Mouse (Mus musculus) cerebellum, adult 9-10 months (tissue): ENCODE measurements around the gene Spesp1.

ENCODE experiments used
- DNase-seq: peaks from one replicate; pipeline ENCODE4 v3.0.0; 2022

Gene Spesp1

GRCm38 (mm10) chr9:62281991-62282390 lies at the start of gene Spesp1:
Spesp1 (minus strand) TSS chr9:62282208.
- no peak for DNase-seq

- no peak for DNase-seq
These were observed 44.0 kb upstream of the Spesp1 start for GRCm38 (mm10) chr9:62325965-62326364.

- no peak for DNase-seq
These were observed 41.8 kb upstream of the Spesp1 start for GRCm38 (mm10) chr9:62323816-62324215.

GRCm38 (mm10) chr9:62318729-62319128 lies 36.7 kb upstream of the Spesp1 start:
- DNase-seq, result no peak

GRCm38 (mm10) chr9:62315556-62315955 lies 33.5 kb upstream of the Spesp1 start:
- DNase-seq, result no peak

GRCm38 (mm10) chr9:62296891-62297290 lies 14.9 kb upstream of the Spesp1 start:
- DNase-seq, result no peak

- DNase-seq, result peak; percentile 93
These were observed 13.1 kb upstream of the Spesp1 start for GRCm38 (mm10) chr9:62295006-62295698.

- DNase-seq, result no peak
These were observed 5.6 kb upstream of the Spesp1 start for GRCm38 (mm10) chr9:62287633-62288025.

GRCm38 (mm10) chr9:62286967-62287632 lies 5.1 kb upstream of the Spesp1 start:
- DNase-seq, result peak; percentile 81

GRCm38 (mm10) chr9:62284266-62284665 lies 2.3 kb upstream of the Spesp1 start:
- no peak for DNase-seq

GRCm38 (mm10) chr9:62276899-62277298 lies 5.1 kb downstream of the Spesp1 start:
- DNase-seq, result no peak

GRCm38 (mm10) chr9:62270775-62271399 lies 11.1 kb downstream of the Spesp1 start:
- DNase-seq, result no peak

- no peak for DNase-seq
These were observed 12.8 kb downstream of the Spesp1 start for GRCm38 (mm10) chr9:62269161-62269560.

GRCm38 (mm10) chr9:62265278-62265677 lies 16.7 kb downstream of the Spesp1 start:
- no peak for DNase-seq

- DNase-seq, result no peak
These were observed 18.4 kb downstream of the Spesp1 start for GRCm38 (mm10) chr9:62263652-62264051.

GRCm38 (mm10) chr9:62261406-62261805 lies 20.6 kb downstream of the Spesp1 start:
- no peak for DNase-seq

GRCm38 (mm10) chr9:62261006-62261405 lies 21.0 kb downstream of the Spesp1 start:
- DNase-seq, result no peak

- DNase-seq, result no peak
These were observed 24.0 kb downstream of the Spesp1 start for GRCm38 (mm10) chr9:62258005-62258404.

GRCm38 (mm10) chr9:62255896-62256576 lies 26.0 kb downstream of the Spesp1 start:
- DNase-seq, result no peak

GRCm38 (mm10) chr9:62253736-62254443 lies 28.1 kb downstream of the Spesp1 start:
- DNase-seq, result no peak

GRCm38 (mm10) chr9:62250296-62250695 lies 31.7 kb downstream of the Spesp1 start:
- DNase-seq, result no peak

GRCm38 (mm10) chr9:62246380-62246942 lies 35.5 kb downstream of the Spesp1 start:
- DNase-seq, result no peak
